Mouse (Mus musculus) layer of hippocampus, adult 18-20 months (tissue): ENCODE measurements around the gene Pnpla7. TPM values are rescaled to one million over a fixed set of nuclear protein-coding genes. Genes with fewer than 3 reads are reported as not detected.

ENCODE experiments used
- DNase-seq, 2 experiments: peaks; one replicate each; pipeline ENCODE4 v3.0.0; 2022; ENCODE audit warnings: low spot score in 2 of 2
- microRNA-seq, 2 experiments: library from miRNA; unstranded; fragments of <30 nt; microRNA quantifications; one replicate each; pipeline ENCODE4 v1.2.0; 2021
- total RNA-seq, 2 experiments: library from RNA; stranded (reverse); gene quantifications; 2 replicates each; pipeline ENCODE4 v1.2.3; 2021

The Pnpla7 gene
- total RNA-seq, 2 experiments from 2014 or later: 29.7 to 32.4 TPM

- no peak for DNase-seq
Observed at GRCm38 (mm10) chr2:25065537-25065936, 89.7 kb downstream of the Pnpla7 start.

GRCm38 (mm10) chr2:25066552-25066951 lies 90.7 kb downstream of the Pnpla7 start:
- no peak for DNase-seq

- DNase-seq: no peak
Observed at GRCm38 (mm10) chr2:25069537-25069936, 93.7 kb downstream of the Pnpla7 start.

GRCm38 (mm10) chr2:25072398-25072797 lies 96.6 kb downstream of the Pnpla7 start:
- DNase-seq: no peak

- DNase-seq: no peak
Observed at GRCm38 (mm10) chr2:25075506-25075905, 99.7 kb downstream of the Pnpla7 start.

GRCm38 (mm10) chr2:25078967-25079366 lies 103.1 kb downstream of the Pnpla7 start:
- no peak for DNase-seq

- DNase-seq: no peak
Observed at GRCm38 (mm10) chr2:25080076-25080475, 104.2 kb downstream of the Pnpla7 start, which contains the start of gene Entpd8. TSS of gene Entpd8 (plus strand) at chr2:25080304.

- no peak for DNase-seq
Observed at GRCm38 (mm10) chr2:25083697-25084096, 107.9 kb downstream of the Pnpla7 start.

- no peak for DNase-seq
Observed at GRCm38 (mm10) chr2:25085571-25085970, 109.7 kb downstream of the Pnpla7 start.

GRCm38 (mm10) chr2:25087842-25088241 lies 112.0 kb downstream of the Pnpla7 start:
- no peak for DNase-seq

- DNase-seq: no peak
Observed at GRCm38 (mm10) chr2:25088636-25089035, 112.8 kb downstream of the Pnpla7 start.

GRCm38 (mm10) chr2:25094785-25095108 lies 118.9 kb downstream of the Pnpla7 start:
- DNase-seq: no peak

GRCm38 (mm10) chr2:25095109-25095850 lies 119.4 kb downstream of the Pnpla7 start, which contains the start of gene Noxa1:
TSS of gene Noxa1 (minus strand) at chr2:25095149.
- no peak for DNase-seq

- DNase-seq: peak in 1 of 2 experiments; percentile 40
Observed at GRCm38 (mm10) chr2:25098005-25098615, 122.3 kb downstream of the Pnpla7 start.

- DNase-seq: peak in 1 of 2 experiments; percentile 47
Observed at GRCm38 (mm10) chr2:25098956-25099355, 123.1 kb downstream of the Pnpla7 start.

- DNase-seq: no peak
Observed at GRCm38 (mm10) chr2:25099703-25100102, 123.9 kb downstream of the Pnpla7 start.

Small RNAs within 50 kb of the gene (microRNA-seq; reads per million reads assigned to microRNA genes)
- gene Gm22875 (0 reads per million in 2 experiments), gene Gm24328 (0 reads per million in 2 experiments), gene Mir7664 (0 to 1.2 reads per million in 2 experiments)

Other genes with a start within 250 kb of the Pnpla7 start
- gene Cacna1b, start 212.9 kb upstream of the Pnpla7 start, total RNA-seq: 10 to 100 TPM; 71.1 to 71.2 TPM
- 10 to 100 TPM; 53.3 to 58.8 TPM for gene Ehmt1, start 56.4 kb upstream of the Pnpla7 start, total RNA-seq
- gene Arrdc1, start 40.8 kb upstream of the Pnpla7 start, total RNA-seq: 10 to 100 TPM; 11.2 to 11.3 TPM
- 10 to 100 TPM; 36.4 to 39.1 TPM for gene Zmynd19, start 26.2 kb upstream of the Pnpla7 start, total RNA-seq
- 10 to 100 TPM; 34.1 to 34.2 TPM for gene Dph7, start 13.6 kb upstream of the Pnpla7 start, total RNA-seq
- 10 to 100 TPM; 88.0 to 88.2 TPM for gene Mrpl41, start 935 bp upstream of the Pnpla7 start, total RNA-seq
- 100 to 1,000 TPM; 950 to 953 TPM for gene Nsmf, start 78.3 kb downstream of the Pnpla7 start, total RNA-seq
- not detected for gene Entpd8, start 104.3 kb downstream of the Pnpla7 start, total RNA-seq
- not detected for gene Noxa1, start 119.1 kb downstream of the Pnpla7 start, total RNA-seq
- gene Nrarp, start 204.7 kb downstream of the Pnpla7 start, total RNA-seq: 10 to 100 TPM; 19.5 to 21.0 TPM
- gene Tor4a, start 220.9 kb downstream of the Pnpla7 start, total RNA-seq: 1 to 10 TPM; 1.9 to 2.3 TPM
- gene Nelfb, start 235.5 kb downstream of the Pnpla7 start, total RNA-seq: 10 to 100 TPM; 56.7 to 60.0 TPM
- gene Stpg3, start 238.6 kb downstream of the Pnpla7 start, total RNA-seq: under 1 TPM; 0.18 to 0.25 TPM
- under 1 TPM in 1 of 2 experiments, not detected in 1; 0.69 TPM for gene Fam166a, start 242.7 kb downstream of the Pnpla7 start, total RNA-seq
- 100 to 1,000 TPM; 277 to 310 TPM for gene Tubb4b, start 248.7 kb downstream of the Pnpla7 start, total RNA-seq